Mouse (Mus musculus) CD4-positive, CD25-positive, alpha-beta regulatory T cell, adult 4 months (primary cell): ENCODE measurements at regions not wholly inside any gene's neighbourhood (a gene's known extent, or its start where the extent isn't known, plus 50 kb on each side); places are given as distances from the start of the nearest gene placed in this dataset.
"Not testable (repeated sequence)": the region's sequence is repeated elsewhere in the genome, so short reads cannot be mapped to it uniquely, and the experiment has no call there.

ENCODE experiments used
- ATAC-seq: one replicate; pipeline ENCODE4 v1.8.0; 2017

- ATAC-seq: no peak
These were observed 406.8 kb downstream of the Gja1 start for GRCm38 (mm10) chr10:56783941-56784340.

- ATAC-seq: no peak
These were observed 411.0 kb downstream of the Gja1 start for GRCm38 (mm10) chr10:56788081-56788480.

DNA sequence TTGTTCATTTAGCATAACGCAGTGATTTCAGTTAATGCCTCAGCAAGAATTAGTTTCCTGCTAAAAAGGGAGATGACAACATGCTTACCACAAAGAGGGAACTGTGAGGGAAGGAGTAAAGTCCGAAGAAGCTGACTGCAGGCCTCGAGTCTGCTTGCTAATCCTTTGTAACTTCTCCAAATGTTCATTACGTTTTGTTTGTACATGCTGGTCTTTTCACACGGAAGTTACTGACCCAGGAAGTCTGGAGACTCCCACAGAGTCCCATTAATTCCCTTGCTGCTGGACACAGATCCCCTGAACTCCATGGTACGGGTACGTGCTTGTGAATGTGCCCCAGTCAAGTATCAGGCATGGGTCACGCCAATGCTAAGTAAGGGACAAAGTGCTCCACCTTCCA lies 415.9 kb downstream of the Gja1 start:
- ATAC-seq: no peak

- no peak for ATAC-seq
These were observed 418.3 kb downstream of the Gja1 start for GRCm38 (mm10) chr10:56795396-56795795.

- ATAC-seq: no peak
These were observed 422.2 kb downstream of the Gja1 start for GRCm38 (mm10) chr10:56799307-56799706.

DNA sequence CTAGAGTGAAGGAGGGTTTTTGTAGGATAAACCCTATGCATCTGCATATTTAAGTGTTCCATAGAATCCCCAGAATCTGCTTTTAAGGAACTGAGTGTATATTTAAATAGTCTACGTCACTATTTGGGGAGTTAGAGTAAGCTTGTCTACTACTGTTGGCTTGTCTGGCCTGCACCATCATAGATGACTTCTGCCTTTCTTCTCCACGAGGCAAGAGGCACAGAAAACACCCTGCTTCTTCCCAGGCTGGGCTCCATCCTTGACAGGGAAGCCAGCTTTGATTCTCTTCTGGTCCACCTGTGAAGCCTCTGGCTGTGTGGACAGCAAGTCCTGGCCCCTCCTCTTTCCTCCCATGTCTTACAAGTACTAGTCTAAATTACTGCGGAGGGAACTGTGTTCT lies 422.6 kb downstream of the Gja1 start:
- no peak for ATAC-seq

- no peak for ATAC-seq
These were observed 431.9 kb downstream of the Gja1 start for GRCm38 (mm10) chr10:56809006-56809405.

DNA sequence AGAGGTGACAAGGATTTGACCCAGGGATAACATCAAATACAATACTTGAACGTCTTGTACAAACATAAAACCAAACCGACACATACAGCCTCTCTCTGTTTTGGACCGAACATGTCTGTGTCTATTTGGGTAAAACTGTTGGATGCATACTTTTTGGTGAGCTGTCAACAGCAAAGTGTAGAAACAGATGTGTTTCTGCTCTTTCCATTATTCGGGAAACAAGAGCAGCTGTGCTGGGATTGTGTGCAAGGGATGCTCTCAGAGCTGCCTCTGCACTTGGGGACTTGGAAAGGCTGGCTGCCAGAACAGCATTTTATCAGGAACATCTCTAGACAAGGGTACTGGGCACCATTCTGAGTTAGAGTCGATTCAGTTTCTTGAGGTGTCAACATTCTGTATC lies 445.0 kb downstream of the Gja1 start:
- ATAC-seq: no peak

DNA sequence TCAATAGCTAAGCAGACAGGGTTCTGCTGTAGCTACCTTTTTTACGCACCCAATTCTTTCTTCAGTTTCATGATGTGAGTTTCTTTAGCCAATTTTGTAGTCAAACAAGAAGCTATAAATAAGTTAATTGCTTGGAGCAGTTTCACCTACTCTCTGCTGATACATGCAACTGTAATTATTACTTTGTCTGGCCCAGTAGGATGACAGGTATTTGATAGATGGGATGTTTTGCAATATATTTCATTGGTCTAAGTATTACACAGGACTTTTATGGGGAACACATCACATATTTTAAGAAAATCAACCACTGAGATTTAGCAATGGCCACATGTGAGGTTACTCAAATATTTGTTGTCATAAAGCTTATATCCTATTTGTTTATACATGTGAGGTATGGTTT lies 454.2 kb downstream of the Gja1 start:
- no peak for ATAC-seq

GRCm38 (mm10) chr10:56831966-56832365 lies 454.8 kb downstream of the Gja1 start:
- no peak for ATAC-seq

GRCm38 (mm10) chr10:56836130-56836529 lies 459.0 kb downstream of the Gja1 start:
- no peak for ATAC-seq

GRCm38 (mm10) chr10:56839006-56839495 lies 461.9 kb downstream of the Gja1 start:
- ATAC-seq: no peak

GRCm38 (mm10) chr10:56839545-56839944 lies 462.4 kb downstream of the Gja1 start:
- ATAC-seq: no peak

GRCm38 (mm10) chr10:56840732-56841131 lies 463.6 kb downstream of the Gja1 start:
- ATAC-seq: no peak

DNA sequence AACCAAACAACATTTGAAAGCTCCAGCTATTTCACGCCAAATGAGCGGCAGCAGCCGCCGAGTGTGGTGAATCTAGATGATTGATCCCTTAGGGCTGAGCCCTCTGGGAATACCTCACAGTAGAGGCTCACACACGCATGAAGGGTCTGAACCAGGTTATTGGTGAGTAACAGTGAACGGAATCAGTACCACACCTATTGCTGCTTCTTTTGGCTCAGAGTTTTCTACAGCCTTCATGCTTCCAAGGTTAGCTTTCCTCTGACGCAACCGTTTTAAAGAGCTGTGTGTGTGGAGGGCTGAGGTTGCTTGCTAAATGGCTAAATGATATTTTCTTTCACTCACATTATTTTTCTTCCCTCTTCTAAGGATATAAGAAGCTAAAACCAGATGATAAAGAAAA lies 464.4 kb downstream of the Gja1 start:
- no peak for ATAC-seq

GRCm38 (mm10) chr10:56841973-56842372 lies 464.8 kb downstream of the Gja1 start:
- ATAC-seq: no peak

DNA sequence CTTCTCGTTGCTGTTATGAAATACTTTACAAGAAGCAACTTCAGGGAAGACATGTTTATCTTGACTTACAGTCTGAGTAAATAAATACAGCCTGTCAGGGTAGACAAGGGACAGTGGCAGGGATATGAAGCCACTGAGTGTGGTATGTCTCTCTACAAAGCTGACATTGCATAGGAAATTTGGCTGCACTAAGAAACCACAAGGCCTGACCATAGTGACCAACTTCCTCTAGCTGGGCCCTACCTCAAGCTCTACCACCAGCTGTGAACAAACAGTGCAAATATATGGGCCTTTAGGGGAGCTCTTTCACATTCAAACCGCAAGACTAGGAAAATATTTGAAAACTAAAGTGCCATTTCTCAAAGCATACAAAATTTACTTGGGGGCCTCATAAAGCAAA lies 475.4 kb downstream of the Gja1 start:
- ATAC-seq: no peak

DNA sequence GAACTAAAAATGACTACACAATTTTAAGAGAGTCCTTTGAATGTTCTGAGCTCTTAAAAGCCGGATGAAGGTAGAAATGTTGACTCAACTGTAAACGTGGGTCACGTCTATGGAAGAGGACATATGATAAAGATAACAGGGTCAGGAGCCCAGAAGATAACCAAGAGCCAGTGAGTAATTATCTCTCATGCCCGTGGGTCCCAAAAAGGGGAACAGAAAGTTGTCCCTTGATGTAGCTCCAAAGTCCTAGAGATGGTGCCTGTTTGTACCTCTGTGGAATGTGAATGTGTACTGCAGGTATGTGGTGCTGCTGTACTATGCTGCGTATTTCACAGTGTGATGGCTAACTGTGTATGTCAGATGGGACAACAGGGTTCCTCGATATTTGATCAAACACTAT lies 479.1 kb downstream of the Gja1 start:
- ATAC-seq: no peak

DNA sequence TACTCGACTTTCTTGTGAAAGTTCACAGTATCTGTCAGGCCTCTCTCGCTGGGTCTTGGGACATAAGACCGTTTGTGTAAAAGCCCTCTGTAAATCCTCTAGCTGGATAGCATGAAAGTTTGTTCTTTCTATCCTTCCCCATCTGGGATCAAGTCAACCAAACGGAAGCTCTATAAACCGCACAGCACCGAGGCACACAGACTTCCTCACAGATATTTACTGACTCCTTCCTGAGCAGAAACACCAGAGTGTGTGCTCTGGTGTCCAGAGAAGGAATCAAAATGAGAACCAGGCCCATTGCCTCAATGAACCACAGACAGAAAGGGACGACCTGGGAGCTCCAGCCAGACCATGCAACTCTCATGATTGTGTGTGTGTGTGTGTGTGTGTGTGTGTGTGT lies 502.6 kb downstream of the Gja1 start:
- ATAC-seq: no peak

GRCm38 (mm10) chr10:56880154-56880591 lies 503.0 kb downstream of the Gja1 start:
- no peak for ATAC-seq

GRCm38 (mm10) chr10:56884456-56885410 lies 507.6 kb downstream of the Gja1 start:
- ATAC-seq: no peak

GRCm38 (mm10) chr10:56891530-56891929 lies 514.4 kb downstream of the Gja1 start:
- not testable (repeated sequence) for ATAC-seq

GRCm38 (mm10) chr10:56892666-56893209 lies 515.6 kb downstream of the Gja1 start:
- no peak for ATAC-seq

DNA sequence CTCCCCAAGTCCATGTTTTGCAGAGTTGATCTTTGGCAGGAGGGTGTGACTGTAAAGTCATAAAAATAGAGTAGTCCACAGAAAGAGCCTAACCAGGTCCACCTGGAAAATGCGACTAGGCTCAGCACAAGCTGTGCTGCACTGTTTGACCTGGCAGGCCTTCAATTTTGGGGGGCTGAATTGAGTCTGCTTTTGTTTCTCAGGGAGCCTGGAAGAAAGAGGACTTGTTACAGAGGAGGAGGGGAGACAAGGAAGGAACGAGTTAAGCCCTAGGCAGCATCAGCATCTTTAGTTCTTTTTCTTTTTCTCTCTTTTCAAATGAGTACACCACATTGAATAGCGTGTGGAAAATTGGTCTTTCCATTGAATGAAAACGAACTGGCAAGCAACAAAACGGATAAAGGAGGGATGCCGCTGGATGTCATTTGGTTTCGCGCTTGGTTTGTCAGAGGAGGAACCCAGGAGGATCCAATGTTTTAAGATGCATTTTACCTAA lies 516.1 kb downstream of the Gja1 start:
- ATAC-seq: no peak
